Mouse (Mus musculus): ENCODE results near the gene Dnajc16. TPM values are rescaled to one million over a fixed set of nuclear protein-coding genes. Genes with fewer than 3 reads are reported as not detected.

Gene Dnajc16
- polyA plus RNA-seq, 1 experiment, result 9.1 TPM

GRCm38 (mm10) chr4:141746578-141747346, 44.0 kb downstream of the Dnajc16 start, which contains the start of gene Agmat:
Agmat (plus strand) TSS chr4:141746672.
- peak within 1 kb of the TSS; percentile 24 for H3K9ac ChIP-seq (ENCODE audit: low read depth, poor library complexity, severe bottlenecking)
- no peaks in the 10 kb centered on the region for H3K36me3 ChIP-seq (ENCODE audit: control insufficient read depth, insufficient read depth, low read length, poor library complexity, severe bottlenecking)
- TF ChIP-seq CTCF (IDR thresholded peaks at IDR 0.05; ENCODE audit: low read depth, low read length), result no peak
- TF ChIP-seq POLR2A (IDR thresholded peaks at IDR 0.05; ENCODE audit: insufficient read depth, low read length), result no peak
- no peak for TF ChIP-seq EP300 (IDR thresholded peaks at IDR 0.05; ENCODE audit: insufficient read depth, low read depth, low read length)
- H3K27ac ChIP-seq (ENCODE audit: insufficient read depth, low read length), result no peak within 1 kb of the TSS
- H3K4me3 ChIP-seq (ENCODE audit: low read depth, low read length), result peak within 1 kb of the TSS; percentile 27
- no peaks in the 10 kb centered on the region for H3K27me3 ChIP-seq (ENCODE audit: control insufficient read depth, insufficient read depth, low read length, poor library complexity, severe bottlenecking)
- peaks cover 2% of the 10 kb centered on the region for H3K4me1 ChIP-seq (ENCODE audit: control insufficient read depth, insufficient read depth, low read length)
- peaks cover 4% of the 10 kb centered on the region for H3K9me3 ChIP-seq (replicated peaks; ENCODE audit: control insufficient read depth, insufficient read depth, low read length, poor library complexity, severe bottlenecking)

GRCm38 (mm10) chr4:141742381-141742780, 48.4 kb downstream of the Dnajc16 start:
- no peaks in the 10 kb centered on the region for H3K27me3 ChIP-seq (ENCODE audit: control insufficient read depth, insufficient read depth, low read length, poor library complexity, severe bottlenecking)
- no peak overlapping the region for H3K9ac ChIP-seq (ENCODE audit: low read depth, poor library complexity, severe bottlenecking)
- H3K4me1 ChIP-seq (ENCODE audit: control insufficient read depth, insufficient read depth, low read length), result no peaks in the 10 kb centered on the region
- no peak for TF ChIP-seq POLR2A (IDR thresholded peaks at IDR 0.05; ENCODE audit: insufficient read depth, low read length)
- H3K9me3 ChIP-seq (replicated peaks; ENCODE audit: control insufficient read depth, insufficient read depth, low read length, poor library complexity, severe bottlenecking), result peaks cover 4% of the 10 kb centered on the region
- no peaks in the 10 kb centered on the region for H3K36me3 ChIP-seq (ENCODE audit: control insufficient read depth, insufficient read depth, low read length, poor library complexity, severe bottlenecking)
- H3K27ac ChIP-seq (ENCODE audit: insufficient read depth, low read length), result no peak overlapping the region
- no peak overlapping the region for H3K4me3 ChIP-seq (ENCODE audit: low read depth, low read length)

GRCm38 (mm10) chr4:141741856-141742255, 48.9 kb downstream of the Dnajc16 start:
- Histone ChIP-seq H3K4me1 (ENCODE audit: control insufficient read depth, insufficient read depth, low read length) (no peaks in the 10 kb centered on the region), H3K9ac (ENCODE audit: low read depth, poor library complexity, severe bottlenecking) (no peak overlapping the region), H3K9me3 (replicated peaks; ENCODE audit: control insufficient read depth, insufficient read depth, low read length, poor library complexity, severe bottlenecking) (peaks cover 4% of the 10 kb centered on the region), H3K27ac (ENCODE audit: insufficient read depth, low read length) (no peak overlapping the region), H3K4me3 (ENCODE audit: low read depth, low read length) (no peak overlapping the region), H3K36me3 (ENCODE audit: control insufficient read depth, insufficient read depth, low read length, poor library complexity, severe bottlenecking) (no peaks in the 10 kb centered on the region), H3K27me3 (ENCODE audit: control insufficient read depth, insufficient read depth, low read length, poor library complexity, severe bottlenecking) (no peaks in the 10 kb centered on the region)
- TF ChIP-seq CTCF (IDR thresholded peaks at IDR 0.05; ENCODE audit: low read depth, low read length) (no peak), EP300 (IDR thresholded peaks at IDR 0.05; ENCODE audit: insufficient read depth, low read depth, low read length) (no peak), POLR2A (IDR thresholded peaks at IDR 0.05; ENCODE audit: insufficient read depth, low read length) (no peak)

- Histone ChIP-seq H3K27me3 (ENCODE audit: control insufficient read depth, insufficient read depth, low read length, poor library complexity, severe bottlenecking) (no peaks in the 10 kb centered on the region), H3K4me3 (ENCODE audit: low read depth, low read length) (no peak overlapping the region), H3K4me1 (ENCODE audit: control insufficient read depth, insufficient read depth, low read length) (peaks cover 2% of the 10 kb centered on the region), H3K9ac (ENCODE audit: low read depth, poor library complexity, severe bottlenecking) (no peak overlapping the region), H3K36me3 (ENCODE audit: control insufficient read depth, insufficient read depth, low read length, poor library complexity, severe bottlenecking) (no peaks in the 10 kb centered on the region), H3K27ac (ENCODE audit: insufficient read depth, low read length) (no peak overlapping the region), H3K9me3 (replicated peaks; ENCODE audit: control insufficient read depth, insufficient read depth, low read length, poor library complexity, severe bottlenecking) (peaks cover 4% of the 10 kb centered on the region)
- TF ChIP-seq EP300 (IDR thresholded peaks at IDR 0.05; ENCODE audit: insufficient read depth, low read depth, low read length), result no peak
- TF ChIP-seq CTCF (IDR thresholded peaks at IDR 0.05; ENCODE audit: low read depth, low read length), result no peak
- no peak for TF ChIP-seq POLR2A (IDR thresholded peaks at IDR 0.05; ENCODE audit: insufficient read depth, low read length)
These were observed 52.7 kb downstream of the Dnajc16 start for GRCm38 (mm10) chr4:141738015-141738414.

- H3K36me3 ChIP-seq (ENCODE audit: control insufficient read depth, insufficient read depth, low read length, poor library complexity, severe bottlenecking), result no peaks in the 10 kb centered on the region
- H3K9ac ChIP-seq (ENCODE audit: low read depth, poor library complexity, severe bottlenecking), result no peak overlapping the region
- no peaks in the 10 kb centered on the region for H3K9me3 ChIP-seq (replicated peaks; ENCODE audit: control insufficient read depth, insufficient read depth, low read length, poor library complexity, severe bottlenecking)
- no peak overlapping the region for H3K4me3 ChIP-seq (ENCODE audit: low read depth, low read length)
- no peak for TF ChIP-seq EP300 (IDR thresholded peaks at IDR 0.05; ENCODE audit: insufficient read depth, low read depth, low read length)
- TF ChIP-seq POLR2A (IDR thresholded peaks at IDR 0.05; ENCODE audit: insufficient read depth, low read length), result no peak
- no peak for TF ChIP-seq CTCF (IDR thresholded peaks at IDR 0.05; ENCODE audit: low read depth, low read length)
- no peak overlapping the region for H3K27ac ChIP-seq (ENCODE audit: insufficient read depth, low read length)
- H3K27me3 ChIP-seq (ENCODE audit: control insufficient read depth, insufficient read depth, low read length, poor library complexity, severe bottlenecking), result no peaks in the 10 kb centered on the region
- H3K4me1 ChIP-seq (ENCODE audit: control insufficient read depth, insufficient read depth, low read length), result peaks cover 2% of the 10 kb centered on the region
These were observed 53.9 kb downstream of the Dnajc16 start for GRCm38 (mm10) chr4:141736856-141737255.

GRCm38 (mm10) chr4:141735206-141735560, 55.5 kb downstream of the Dnajc16 start:
- H3K9me3 ChIP-seq (replicated peaks; ENCODE audit: control insufficient read depth, insufficient read depth, low read length, poor library complexity, severe bottlenecking), result no peaks in the 10 kb centered on the region
- H3K4me1 ChIP-seq (ENCODE audit: control insufficient read depth, insufficient read depth, low read length), result peaks cover 2% of the 10 kb centered on the region
- no peak overlapping the region for H3K9ac ChIP-seq (ENCODE audit: low read depth, poor library complexity, severe bottlenecking)
- no peaks in the 10 kb centered on the region for H3K36me3 ChIP-seq (ENCODE audit: control insufficient read depth, insufficient read depth, low read length, poor library complexity, severe bottlenecking)
- no peaks in the 10 kb centered on the region for H3K27me3 ChIP-seq (ENCODE audit: control insufficient read depth, insufficient read depth, low read length, poor library complexity, severe bottlenecking)
- H3K27ac ChIP-seq (ENCODE audit: insufficient read depth, low read length), result no peak overlapping the region
- H3K4me3 ChIP-seq (ENCODE audit: low read depth, low read length), result peak overlapping the region; percentile 35
- TF ChIP-seq POLR2A (IDR thresholded peaks at IDR 0.05; ENCODE audit: insufficient read depth, low read length) (no peak), CTCF (IDR thresholded peaks at IDR 0.05; ENCODE audit: low read depth, low read length) (no peak), EP300 (IDR thresholded peaks at IDR 0.05; ENCODE audit: insufficient read depth, low read depth, low read length) (no peak)

Data from ES-Bruce4 (cell line).